Mouse (Mus musculus): ENCODE results near the gene Khk. TPM values are rescaled to one million over a fixed set of nuclear protein-coding genes. Genes with fewer than 3 reads are reported as not detected.

Khk gene
- polyA plus RNA-seq, 1 experiment from 2014 or later, result 11.2 TPM

- WGBS, result 94% methylated on average over 6 of the region's 6 CpGs
- Histone ChIP-seq H3K4me3 (replicated peaks; ENCODE audit: low read length) (no peak overlapping the region), H3K27ac (no peak overlapping the region), H3K27me3 (ENCODE audit: control insufficient read depth, insufficient read depth, low read length) (no peaks in the 10 kb centered on the region), H3K4me1 (replicated peaks; ENCODE audit: control insufficient read depth, insufficient read depth, low read length) (peaks cover 24% of the 10 kb centered on the region), H3K9me3 (ENCODE audit: control insufficient read depth, low read length) (no peaks in the 10 kb centered on the region), H3K4me2 (replicated peaks) (no peak overlapping the region), H3K36me3 (replicated peaks; ENCODE audit: control insufficient read depth, insufficient read depth) (peaks cover 64% of the 10 kb centered on the region), H3K9ac (no peak overlapping the region)
- no peak for DNase-seq (ENCODE audit: low spot score)
- ATAC-seq (ENCODE audit: low FRiP score), result no peak
Measured at GRCm38 (mm10) chr5:30955751-30956150, 34.5 kb downstream of the Khk start.

DNA sequence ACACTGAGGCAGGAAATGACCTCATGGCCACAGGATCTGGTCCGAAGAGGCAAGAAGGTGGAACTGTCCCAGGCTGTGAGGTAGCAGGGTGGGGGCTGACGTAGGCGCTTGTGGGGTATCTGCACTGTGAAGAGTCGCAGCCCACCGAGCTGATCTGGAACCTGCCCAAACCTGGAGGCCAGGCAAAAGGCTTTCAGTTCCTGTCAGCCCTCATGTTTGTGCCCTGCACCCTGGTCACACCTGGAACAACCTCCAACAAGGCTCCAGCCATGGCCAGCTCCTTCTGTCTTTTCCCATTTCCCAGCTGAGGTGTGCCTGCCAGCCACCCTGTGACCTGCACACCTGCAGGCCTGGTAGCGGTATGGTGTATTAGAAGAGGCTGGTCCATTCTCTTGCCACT, 36.7 kb downstream of the Khk start:
- 98% methylated on average over 6 of the region's 6 CpGs for WGBS
- H3K4me2 ChIP-seq (replicated peaks), result no peak overlapping the region
- H3K4me3 ChIP-seq (replicated peaks; ENCODE audit: low read length), result no peak overlapping the region
- DNase-seq (ENCODE audit: low spot score) (no peak), ATAC-seq (ENCODE audit: low FRiP score) (no peak)
- H3K9me3 ChIP-seq (ENCODE audit: control insufficient read depth, low read length), result no peaks in the 10 kb centered on the region
- H3K27ac ChIP-seq, result no peak overlapping the region
- H3K4me1 ChIP-seq (replicated peaks; ENCODE audit: control insufficient read depth, insufficient read depth, low read length), result peaks cover 22% of the 10 kb centered on the region
- H3K9ac ChIP-seq, result 0 out of 2 replicates have a peak overlapping the region, but pooled peaks have one; percentile 31
- H3K36me3 ChIP-seq (replicated peaks; ENCODE audit: control insufficient read depth, insufficient read depth), result peaks cover 50% of the 10 kb centered on the region
- no peaks in the 10 kb centered on the region for H3K27me3 ChIP-seq (ENCODE audit: control insufficient read depth, insufficient read depth, low read length)

GRCm38 (mm10) chr5:30959198-30959854, 38.1 kb downstream of the Khk start:
- Histone ChIP-seq H3K27me3 (ENCODE audit: control insufficient read depth, insufficient read depth, low read length) (no peaks in the 10 kb centered on the region), H3K4me2 (replicated peaks) (peak overlapping the region; percentile 91), H3K27ac (peak overlapping the region; percentile 87), H3K9me3 (ENCODE audit: control insufficient read depth, low read length) (no peaks in the 10 kb centered on the region), H3K4me3 (replicated peaks; ENCODE audit: low read length) (peak overlapping the region; percentile 90), H3K9ac (peak overlapping the region; percentile 88), H3K36me3 (replicated peaks; ENCODE audit: control insufficient read depth, insufficient read depth) (peaks cover 36% of the 10 kb centered on the region), H3K4me1 (replicated peaks; ENCODE audit: control insufficient read depth, insufficient read depth, low read length) (peaks cover 22% of the 10 kb centered on the region)
- ATAC-seq (ENCODE audit: low FRiP score) (no peak), DNase-seq (ENCODE audit: low spot score) (no peak)
- WGBS, result 39% methylated on average over 19 of the region's 19 CpGs

DNA sequence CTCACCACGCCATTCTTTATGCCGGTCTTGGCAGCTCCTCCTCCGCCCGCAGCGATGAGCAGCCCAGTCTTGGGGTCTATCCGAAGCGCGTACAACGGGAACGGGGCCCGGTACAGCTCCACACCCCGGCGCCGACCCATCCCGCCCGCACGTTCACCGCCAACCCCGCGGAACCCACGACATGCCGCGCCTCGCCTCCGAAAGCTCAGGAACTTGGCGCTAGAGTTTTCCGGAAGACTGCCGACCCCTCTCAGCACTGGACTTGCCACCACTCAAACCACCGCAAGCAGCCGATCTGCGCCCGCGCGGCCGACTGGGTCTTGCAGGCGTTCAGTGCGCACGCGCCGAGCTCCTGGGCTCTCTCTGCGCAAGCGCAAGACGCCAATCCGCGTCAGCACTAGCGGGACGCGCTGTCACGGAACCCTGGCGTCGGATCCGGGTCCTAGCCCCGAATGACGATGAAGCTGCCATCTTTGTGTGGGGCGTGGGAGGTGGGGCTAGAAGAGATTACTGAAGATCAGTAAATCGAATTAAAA, 38.8 kb downstream of the Khk start, which contains the start of gene Preb:
Gene Preb (minus strand): TSS at position 396 of the 536 bp plus-strand sequence.
- Histone ChIP-seq H3K27me3 (ENCODE audit: control insufficient read depth, insufficient read depth, low read length) (no peaks in the 10 kb centered on the region), H3K4me1 (replicated peaks; ENCODE audit: control insufficient read depth, insufficient read depth, low read length) (peaks cover 22% of the 10 kb centered on the region), H3K4me3 (replicated peaks; ENCODE audit: low read length) (peak within 1 kb of the TSS; percentile 90), H3K27ac (peak within 1 kb of the TSS; percentile 87), H3K9ac (peak within 1 kb of the TSS; percentile 88), H3K36me3 (replicated peaks; ENCODE audit: control insufficient read depth, insufficient read depth) (peaks cover 29% of the 10 kb centered on the region), H3K9me3 (ENCODE audit: control insufficient read depth, low read length) (no peaks in the 10 kb centered on the region), H3K4me2 (replicated peaks) (peak within 1 kb of the TSS; percentile 91)
- peak; percentile 100 for DNase-seq (ENCODE audit: low spot score)
- ATAC-seq (ENCODE audit: low FRiP score), result peak; percentile 96
- WGBS, result under 1% methylated on average over 56 of the region's 56 CpGs

DNA sequence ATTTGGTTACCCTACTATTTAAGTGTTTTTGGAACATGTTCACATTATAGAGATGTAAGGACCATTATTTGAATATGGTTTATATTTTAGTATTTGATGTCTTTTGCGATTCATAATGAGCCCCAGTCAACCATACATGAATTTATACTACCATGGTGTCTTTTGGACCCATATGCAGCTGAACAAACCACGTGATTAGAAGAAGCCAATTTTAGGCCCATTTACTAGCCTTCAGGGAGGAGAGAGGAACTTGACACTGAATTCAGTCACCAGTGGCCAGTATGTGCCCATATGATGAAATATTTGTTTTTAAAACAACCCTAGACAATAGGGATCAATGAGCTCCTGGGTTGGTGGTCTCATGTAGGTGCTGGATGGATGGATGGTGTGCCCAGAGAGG, 39.6 kb downstream of the Khk start:
- H3K4me2 ChIP-seq (replicated peaks), result peak overlapping the region; percentile 91
- no peak overlapping the region for H3K9ac ChIP-seq
- H3K27ac ChIP-seq, result peak overlapping the region; percentile 87
- no peaks in the 10 kb centered on the region for H3K27me3 ChIP-seq (ENCODE audit: control insufficient read depth, insufficient read depth, low read length)
- 92% methylated on average over 2 of the region's 2 CpGs for WGBS
- H3K36me3 ChIP-seq (replicated peaks; ENCODE audit: control insufficient read depth, insufficient read depth), result peaks cover 21% of the 10 kb centered on the region
- DNase-seq (ENCODE audit: low spot score), result no peak
- H3K4me1 ChIP-seq (replicated peaks; ENCODE audit: control insufficient read depth, insufficient read depth, low read length), result peaks cover 22% of the 10 kb centered on the region
- no peak for ATAC-seq (ENCODE audit: low FRiP score)
- no peak overlapping the region; the same call in 1 of the 2 replicates for H3K4me3 ChIP-seq (replicated peaks; ENCODE audit: low read length)
- no peaks in the 10 kb centered on the region for H3K9me3 ChIP-seq (ENCODE audit: control insufficient read depth, low read length)

DNA sequence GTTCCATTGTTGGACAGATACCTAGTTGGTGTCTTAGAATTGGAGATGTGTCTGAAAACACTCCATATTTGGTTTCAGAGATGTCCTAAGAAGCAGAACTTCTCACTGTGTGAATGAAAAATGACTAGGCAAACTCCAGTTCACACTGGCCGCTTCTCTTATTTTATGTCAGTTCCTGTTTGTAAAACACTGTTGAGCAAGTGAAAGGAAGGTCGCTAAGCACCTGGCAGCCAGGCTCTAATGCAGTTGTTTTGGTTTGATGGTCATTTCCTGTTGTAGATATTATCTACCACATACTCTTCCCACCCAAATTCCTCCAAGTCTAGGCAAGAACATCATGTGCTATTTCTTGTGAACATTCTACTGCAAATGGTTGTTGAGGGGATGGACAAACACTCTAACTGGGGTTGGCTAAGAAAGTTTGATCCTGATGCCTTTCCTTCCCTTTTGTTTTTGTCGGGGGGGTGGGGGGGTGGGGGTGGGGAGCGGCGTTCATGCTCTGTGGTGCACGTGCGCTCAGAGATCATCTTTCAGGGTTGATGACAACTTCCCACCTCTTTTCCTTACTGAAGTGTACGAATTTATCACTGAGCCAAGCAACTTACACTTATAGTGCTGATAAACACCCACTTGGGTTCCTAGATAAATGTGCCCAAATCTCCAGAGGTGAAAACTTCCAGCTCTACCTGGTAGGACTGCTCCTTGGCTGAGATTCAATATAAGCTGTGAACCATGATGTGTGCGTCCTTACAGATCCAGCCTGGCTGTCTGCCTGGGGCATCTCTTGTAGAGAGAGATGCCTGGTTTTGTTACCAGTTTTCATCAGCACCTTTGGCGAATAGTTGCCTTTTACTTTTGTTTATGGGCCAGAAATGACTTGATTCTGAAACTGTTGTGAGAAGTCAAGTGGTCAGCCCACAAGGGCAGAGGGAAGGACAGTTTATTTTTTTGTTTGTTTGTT, 40.6 kb downstream of the Khk start:
- H3K4me3 ChIP-seq (replicated peaks; ENCODE audit: low read length), result no peak overlapping the region
- peaks cover 22% of the 10 kb centered on the region for H3K4me1 ChIP-seq (replicated peaks; ENCODE audit: control insufficient read depth, insufficient read depth, low read length)
- 80% methylated on average over 10 of the region's 10 CpGs for WGBS
- H3K9ac ChIP-seq, result no peak overlapping the region
- H3K9me3 ChIP-seq (ENCODE audit: control insufficient read depth, low read length), result no peaks in the 10 kb centered on the region
- ATAC-seq (ENCODE audit: low FRiP score) (no peak), DNase-seq (ENCODE audit: low spot score) (no peak)
- H3K27me3 ChIP-seq (ENCODE audit: control insufficient read depth, insufficient read depth, low read length), result no peaks in the 10 kb centered on the region
- H3K27ac ChIP-seq, result no peak overlapping the region
- H3K36me3 ChIP-seq (replicated peaks; ENCODE audit: control insufficient read depth, insufficient read depth), result peaks cover 17% of the 10 kb centered on the region
- H3K4me2 ChIP-seq (replicated peaks), result no peak overlapping the region

DNA sequence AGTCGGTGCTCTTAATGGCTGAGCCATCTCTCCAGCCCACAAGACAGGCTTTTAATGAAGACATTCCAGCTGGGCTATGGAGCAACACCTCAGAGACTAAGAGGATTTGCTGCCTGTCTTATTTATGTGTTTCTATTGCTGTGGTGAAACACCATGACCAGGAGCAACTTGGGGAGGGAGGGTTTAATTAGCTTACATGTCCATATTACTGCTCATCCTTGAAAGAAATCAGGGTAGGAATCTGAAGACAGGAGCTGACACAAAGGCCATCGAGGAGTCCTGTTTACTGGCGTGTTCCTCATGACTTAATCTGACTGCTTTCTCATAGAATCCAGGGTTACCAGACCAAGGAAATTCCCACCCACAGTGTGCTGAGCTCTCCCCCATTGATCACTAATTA, 42.7 kb downstream of the Khk start:
- Histone ChIP-seq H3K36me3 (replicated peaks; ENCODE audit: control insufficient read depth, insufficient read depth) (0 out of 2 replicates have a peak, but pooled peaks cover under 1% of the 10 kb centered on the region), H3K4me3 (replicated peaks; ENCODE audit: low read length) (no peak overlapping the region), H3K27ac (no peak overlapping the region), H3K4me1 (replicated peaks; ENCODE audit: control insufficient read depth, insufficient read depth, low read length) (peaks cover 6% of the 10 kb centered on the region), H3K4me2 (replicated peaks) (no peak overlapping the region), H3K9ac (no peak overlapping the region), H3K9me3 (ENCODE audit: control insufficient read depth, low read length) (no peaks in the 10 kb centered on the region), H3K27me3 (ENCODE audit: control insufficient read depth, insufficient read depth, low read length) (no peaks in the 10 kb centered on the region)
- ATAC-seq (ENCODE audit: low FRiP score) (no peak), DNase-seq (ENCODE audit: low spot score) (no peak)
- WGBS, result 50% methylated on average over 3 of the region's 3 CpGs

GRCm38 (mm10) chr5:30966189-30966588, 45.0 kb downstream of the Khk start:
- DNase-seq (ENCODE audit: low spot score), result no peak
- Histone ChIP-seq H3K4me2 (replicated peaks) (no peak overlapping the region), H3K4me1 (replicated peaks; ENCODE audit: control insufficient read depth, insufficient read depth, low read length) (no peaks in the 10 kb centered on the region), H3K36me3 (replicated peaks; ENCODE audit: control insufficient read depth, insufficient read depth) (no peaks in the 10 kb centered on the region), H3K9ac (no peak overlapping the region), H3K9me3 (ENCODE audit: control insufficient read depth, low read length) (no peaks in the 10 kb centered on the region), H3K4me3 (replicated peaks; ENCODE audit: low read length) (no peak overlapping the region), H3K27ac (no peak overlapping the region), H3K27me3 (ENCODE audit: control insufficient read depth, insufficient read depth, low read length) (no peaks in the 10 kb centered on the region)
- ATAC-seq (ENCODE audit: low FRiP score), result no peak
- WGBS, result 90% methylated on average over 4 of the region's 4 CpGs

- Histone ChIP-seq H3K27me3 (ENCODE audit: control insufficient read depth, insufficient read depth, low read length) (no peaks in the 10 kb centered on the region), H3K4me3 (replicated peaks; ENCODE audit: low read length) (no peak within 1 kb of the TSS), H3K36me3 (replicated peaks; ENCODE audit: control insufficient read depth, insufficient read depth) (no peaks in the 10 kb centered on the region), H3K9me3 (ENCODE audit: control insufficient read depth, low read length) (no peaks in the 10 kb centered on the region), H3K27ac (no peak within 1 kb of the TSS), H3K9ac (no peak within 1 kb of the TSS), H3K4me1 (replicated peaks; ENCODE audit: control insufficient read depth, insufficient read depth, low read length) (no peaks in the 10 kb centered on the region), H3K4me2 (replicated peaks) (no peak within 1 kb of the TSS)
- no peak for DNase-seq (ENCODE audit: low spot score)
- no peak for ATAC-seq (ENCODE audit: low FRiP score)
- WGBS, result 81% methylated on average over 8 of the region's 8 CpGs
Measured at GRCm38 (mm10) chr5:30968416-30968815, 47.2 kb downstream of the Khk start, which contains the start of gene Tcf23. Tcf23 (plus strand) TSS chr5:30968662.

Data from hindbrain, embryonic 14.5 days (tissue).